Mouse (Mus musculus) hindbrain, postnatal 0 days (tissue): Measurements from ENCODE around the gene Fam189a2. TPM values are rescaled to one million over a fixed set of nuclear protein-coding genes. Genes with fewer than 3 reads are reported as not detected.

Source experiments
- ATAC-seq: fragments of 200-750 bp; cut with Nextera tagmentation; 2 replicates; pipeline ENCODE4 v1.8.0; 2017; ENCODE audit warnings: mild to moderate bottlenecking, moderate TSS enrichment, moderate library complexity
- DNase-seq: peaks from one replicate; pipeline ENCODE4 v3.0.0-alpha.2; 2015; ENCODE audit warnings: low spot score
- H3K27ac ChIP-seq: fragments of 300-500 bp; sonication (generic); 2 replicates; pipeline ENCODE4 v1.5.1; 2014; ENCODE audit warnings: mild to moderate bottlenecking
- H3K27me3 ChIP-seq: fragments of 300-500 bp; sonication (generic); 2 replicates; pipeline ENCODE4 v1.6.1; 2014; ENCODE audit warnings: low read length, mixed read lengths; ENCODE audit not compliant: insufficient read depth
- H3K36me3 ChIP-seq: fragments of 300-500 bp; sonication (generic); 2 replicates; pipeline ENCODE4 v1.6.1; 2014; ENCODE audit warnings: low read length, mixed read lengths; ENCODE audit not compliant: insufficient read depth
- H3K4me1 ChIP-seq: fragments of 300-500 bp; sonication (generic); 2 replicates; pipeline ENCODE4 v1.6.1; 2014; ENCODE audit warnings: antibody characterized with exemption, low read length, mixed read lengths; ENCODE audit not compliant: insufficient read depth
- H3K4me2 ChIP-seq: fragments of 300-500 bp; sonication (generic); 2 replicates; pipeline ENCODE4 v1.6.1; 2014; ENCODE audit warnings: low read depth, mild to moderate bottlenecking, low read length, moderate library complexity, mixed read lengths
- H3K4me3 ChIP-seq: fragments of 300-500 bp; sonication (generic); 2 replicates; pipeline ENCODE4 v1.5.1; 2014; ENCODE audit warnings: low read length
- H3K9ac ChIP-seq: fragments of 300-500 bp; sonication (generic); replicated peaks from 2 replicates; pipeline ENCODE4 v1.6.1; 2014; ENCODE audit warnings: mild to moderate bottlenecking, low read length, moderate library complexity, mixed read lengths
- H3K9me3 ChIP-seq: fragments of 300-500 bp; sonication (generic); 2 replicates; pipeline ENCODE4 v1.6.1; 2016; ENCODE audit warnings: low read length, mixed read lengths
- CTCF ChIP-seq: IDR thresholded peaks from 2 replicates; pipeline ENCODE4 v1.5.1; 2016; ENCODE audit warnings: antibody characterized with exemption, control low read depth, low read depth
- WGBS: fragments of 180-500 bp; shearing (Covaris S2); extraction: QIAGEN DNeasy Blood & Tissue Kit; methylation state at CpG from one replicate; pipeline ENCODE4 v1.1.7; 2014; 5-methylcytosine and 5-hydroxymethylcytosine counted together
- polyA plus RNA-seq: library from polyadenylated mRNA; unstranded; fragments of >200 nt; fragmentation: Nextera tagmentation; extraction: Ambion mirVana; gene quantifications from 2 replicates; pipeline ENCODE4 v1.2.1, GENCODE M21; 2015
- total RNA-seq: library from RNA; depleted of rRNA; stranded (reverse); fragments of >200 nt; gene quantifications from 2 replicates; pipeline ENCODE4 v1.2.3, GENCODE M21; 2014

Gene Fam189a2
- total and polyA plus RNA-seq, 2 experiments from 2014 or later: 2.7 to 16.9 TPM

GRCm38 (mm10) chr19:24058851-24059250 is 28.0 kb upstream of the Fam189a2 start:
- H3K27me3 ChIP-seq: no peaks in the 10 kb centered on the region
- 68% methylated on average over 8 of the region's 8 CpGs for WGBS
- no peak overlapping the region for H3K4me3 ChIP-seq
- no peak overlapping the region for H3K9ac ChIP-seq
- no peaks in the 10 kb centered on the region for H3K36me3 ChIP-seq
- H3K4me1 ChIP-seq: no peaks in the 10 kb centered on the region
- H3K27ac ChIP-seq: no peak overlapping the region
- no peak for TF ChIP-seq CTCF
- DNase-seq (peak; percentile 22), ATAC-seq (no peak)
- no peak overlapping the region for H3K4me2 ChIP-seq
- H3K9me3 ChIP-seq: no peaks in the 10 kb centered on the region

GRCm38 (mm10) chr19:24058021-24058420 is 27.2 kb upstream of the Fam189a2 start:
- 81% methylated on average over 5 of the region's 5 CpGs for WGBS

GRCm38 (mm10) chr19:24056880-24057279 is 26.1 kb upstream of the Fam189a2 start:
- no peak for TF ChIP-seq CTCF
- DNase-seq (no peak), ATAC-seq (no peak)
- no peak overlapping the region for H3K27ac ChIP-seq
- no peak overlapping the region for H3K4me2 ChIP-seq
- H3K9me3 ChIP-seq: no peaks in the 10 kb centered on the region
- no peaks in the 10 kb centered on the region for H3K4me1 ChIP-seq
- 100% methylated on average over 1 of the region's 1 CpGs for WGBS
- H3K27me3 ChIP-seq: no peaks in the 10 kb centered on the region
- no peaks in the 10 kb centered on the region for H3K36me3 ChIP-seq
- no peak overlapping the region for H3K9ac ChIP-seq
- H3K4me3 ChIP-seq: no peak overlapping the region

More at GRCm38 (mm10) chr19:24058021-24058420, 27.2 kb upstream of the Fam189a2 start:
- ATAC-seq (no peak), DNase-seq (no peak)
- H3K27ac ChIP-seq: no peak overlapping the region
- H3K27me3 ChIP-seq: no peaks in the 10 kb centered on the region
- H3K4me3 ChIP-seq: no peak overlapping the region
- no peak for TF ChIP-seq CTCF
- H3K9ac ChIP-seq: no peak overlapping the region
- no peak overlapping the region for H3K4me2 ChIP-seq
- no peaks in the 10 kb centered on the region for H3K4me1 ChIP-seq
- no peaks in the 10 kb centered on the region for H3K36me3 ChIP-seq
- no peaks in the 10 kb centered on the region for H3K9me3 ChIP-seq

- Histone ChIP-seq H3K27ac (no peak overlapping the region), H3K9ac (no peak overlapping the region), H3K27me3 (no peaks in the 10 kb centered on the region), H3K36me3 (no peaks in the 10 kb centered on the region), H3K4me1 (no peaks in the 10 kb centered on the region), H3K4me3 (no peak overlapping the region), H3K9me3 (no peaks in the 10 kb centered on the region), H3K4me2 (no peak overlapping the region)
- no peak for DNase-seq
- 57% methylated on average over 2 of the region's 2 CpGs for WGBS
- TF ChIP-seq CTCF: no peak
- no peak for ATAC-seq
These were observed 24.1 kb upstream of the Fam189a2 start for GRCm38 (mm10) chr19:24054904-24055303.

- TF ChIP-seq CTCF: no peak
- Histone ChIP-seq H3K4me1 (no peaks in the 10 kb centered on the region), H3K9ac (no peak overlapping the region), H3K4me3 (no peak overlapping the region), H3K27ac (no peak overlapping the region), H3K4me2 (no peak overlapping the region), H3K27me3 (no peaks in the 10 kb centered on the region), H3K9me3 (no peaks in the 10 kb centered on the region), H3K36me3 (no peaks in the 10 kb centered on the region)
- ATAC-seq: no peak
- no peak for DNase-seq
- WGBS: 86% methylated on average over 5 of the region's 5 CpGs
These were observed 23.4 kb upstream of the Fam189a2 start for GRCm38 (mm10) chr19:24054265-24054664.

- H3K9ac ChIP-seq: no peak overlapping the region
- ATAC-seq (no peak), DNase-seq (no peak)
- no peaks in the 10 kb centered on the region for H3K4me1 ChIP-seq
- TF ChIP-seq CTCF: no peak
- 77% methylated on average over 2 of the region's 2 CpGs for WGBS
- H3K4me2 ChIP-seq: no peak overlapping the region
- H3K9me3 ChIP-seq: no peaks in the 10 kb centered on the region
- H3K4me3 ChIP-seq: no peak overlapping the region
- H3K36me3 ChIP-seq: no peaks in the 10 kb centered on the region
- no peak overlapping the region for H3K27ac ChIP-seq
- no peaks in the 10 kb centered on the region for H3K27me3 ChIP-seq
These were observed 19.7 kb upstream of the Fam189a2 start for GRCm38 (mm10) chr19:24050514-24050913.

GRCm38 (mm10) chr19:24049329-24049728 is 18.5 kb upstream of the Fam189a2 start:
- TF ChIP-seq CTCF: no peak
- Histone ChIP-seq H3K27ac (no peak overlapping the region), H3K27me3 (no peaks in the 10 kb centered on the region), H3K4me2 (no peak overlapping the region), H3K36me3 (no peaks in the 10 kb centered on the region), H3K9me3 (no peaks in the 10 kb centered on the region), H3K4me3 (no peak overlapping the region), H3K9ac (no peak overlapping the region), H3K4me1 (no peaks in the 10 kb centered on the region)
- ATAC-seq (no peak), DNase-seq (no peak)
- 88% methylated on average over 3 of the region's 3 CpGs for WGBS
